ENCODE assay signal across 37 mouse cellular contexts in genomic region chr7:126816494-126816893, GRCm38 (mm10). TPM values are rescaled to one million over a fixed set of nuclear protein-coding genes. Genes with fewer than 3 reads are reported as not detected.
DNase-seq lines count a peak whose midpoint lies in the region; ATAC-seq and TF ChIP-seq lines count a peak whose summit lies in the region.
"Had no signal": no experiment of that assay in that cellular context is flagged by ENCODE, and none has a peak within 500 bp of the region (broad histone marks: within the 10 kb centered on the region; RNA-seq: fewer than 3 reads in every experiment).

No protein-coding gene starts in this region.

- 68% methylated on average over 8 of the region's 8 CpGs for WGBS in liver, postnatal 0 days (ENCODE audit: insufficient replicate concordance)
- WGBS in liver, embryonic 12.5 days (ENCODE audit: insufficient replicate concordance), result 73% methylated on average over 8 of the region's 8 CpGs
- WGBS in hindbrain, embryonic 10.5 days, result 88% methylated on average over 8 of the region's 8 CpGs

- no peaks in the 10 kb centered on the region for H3K9me3 ChIP-seq in liver, postnatal 0 days (ENCODE audit: low read length)
- no peaks in the 10 kb centered on the region for H3K9me3 ChIP-seq in liver, embryonic 12.5 days (replicated peaks)
- H3K9me3 ChIP-seq in hindbrain, embryonic 10.5 days, result no peaks in the 10 kb centered on the region
- H3K9me3 ChIP-seq: embryonic facial prominence, embryonic 12.5 days; hindbrain, embryonic 15.5 days had no signal

- ATAC-seq in liver, postnatal 0 days, result peak; percentile 36; the same call in 1 of the 2 replicates
- ATAC-seq in liver, embryonic 12.5 days, result no peak
- ATAC-seq: forebrain, embryonic 14.5 days; inflammation-experienced regulatory T-cells, adult 6 months; midbrain, embryonic 16.5 days had no signal

- no peak overlapping the region for H3K4me2 ChIP-seq in liver, postnatal 0 days (ENCODE audit: low read depth, low read length)
- H3K4me2 ChIP-seq in liver, embryonic 12.5 days, result no peak overlapping the region
- H3K4me2 ChIP-seq: embryonic facial prominence, embryonic 12.5 days; heart, embryonic 11.5 days; hindbrain, embryonic 15.5 days; midbrain, embryonic 11.5 days had no signal

- H3ac ChIP-seq in C2C12 (ENCODE audit: control insufficient read depth, insufficient read length, low read depth), result no peak overlapping the region

- H3K27ac ChIP-seq in liver, postnatal 0 days (ENCODE audit: low read depth), result no peak overlapping the region
- H3K27ac ChIP-seq in liver, embryonic 12.5 days, result no peak overlapping the region
- H3K27ac ChIP-seq in hindbrain, embryonic 10.5 days, result no peak overlapping the region
- H3K27ac ChIP-seq: embryonic facial prominence, embryonic 12.5 days; hindbrain, embryonic 15.5 days had no signal

- no peak for TF ChIP-seq CTCF in liver, postnatal 0 days (IDR thresholded peaks at IDR 0.05; ENCODE audit: low read depth)
- TF ChIP-seq CTCF in C2C12 (IDR thresholded peaks at IDR 0.05; ENCODE audit: control insufficient read depth, insufficient read depth, insufficient read length), result no peak

- no peaks in the 10 kb centered on the region for H3K36me3 ChIP-seq in liver, postnatal 0 days (replicated peaks; ENCODE audit: insufficient read depth, low read length)
- H3K36me3 ChIP-seq in liver, embryonic 12.5 days, result no peaks in the 10 kb centered on the region
- no peaks in the 10 kb centered on the region for H3K36me3 ChIP-seq in C2C12 (ENCODE audit: control insufficient read depth, insufficient read depth)
- no peaks in the 10 kb centered on the region for H3K36me3 ChIP-seq in hindbrain, embryonic 10.5 days
- H3K36me3 ChIP-seq: embryonic facial prominence, embryonic 12.5 days; hindbrain, embryonic 15.5 days had no signal

- H3K4me3 ChIP-seq in liver, postnatal 0 days (ENCODE audit: low read depth, low read length), result no peak overlapping the region
- no peak overlapping the region for H3K4me3 ChIP-seq in liver, embryonic 12.5 days
- H3K4me3 ChIP-seq in C2C12 (ENCODE audit: insufficient read depth, poor library complexity, severe bottlenecking), result no peak overlapping the region
- H3K4me3 ChIP-seq in hindbrain, embryonic 10.5 days, result no peak overlapping the region
- H3K4me3 ChIP-seq: embryonic facial prominence, embryonic 12.5 days; hindbrain, embryonic 15.5 days had no signal

- no peaks in the 10 kb centered on the region for H3K79me2 ChIP-seq in C2C12 (ENCODE audit: control insufficient read depth, insufficient read depth)

- no peaks in the 10 kb centered on the region for H3K4me1 ChIP-seq in liver, postnatal 0 days (ENCODE audit: insufficient read depth)
- H3K4me1 ChIP-seq in liver, embryonic 12.5 days, result no peaks in the 10 kb centered on the region
- H3K4me1 ChIP-seq in hindbrain, embryonic 10.5 days (replicated peaks), result peaks cover 16% of the 10 kb centered on the region
- H3K4me1 ChIP-seq: embryonic facial prominence, embryonic 12.5 days; hindbrain, embryonic 15.5 days had no signal

- H3K9ac ChIP-seq in liver, postnatal 0 days (replicated peaks), result no peak overlapping the region
- H3K9ac ChIP-seq in liver, embryonic 12.5 days, result no peak overlapping the region
- H3K9ac ChIP-seq: embryonic facial prominence, embryonic 12.5 days; hindbrain, embryonic 15.5 days had no signal

- peak; percentile 68 for DNase-seq in gastrocnemius, adult 18-20 months (ENCODE audit: low spot score)
- no peak for DNase-seq in gastrocnemius, postnatal 10 days
- no peak for DNase-seq in liver, postnatal 0 days
- peak; percentile 80 for DNase-seq in adipocyte (ENCODE audit: low spot score)
- DNase-seq in hindbrain, embryonic 10.5 days (ENCODE audit: low spot score), result no peak
- DNase-seq: cerebellum, adult 9-10 months; cerebellum, postnatal 36 days; embryo, embryonic 11 days; kidney, adult 11 months; kidney, postnatal 14 days; layer of hippocampus, adult 9-11 months; liver; right cerebral cortex, postnatal 25 days; thymus, adult 2 months; thymus, postnatal 36 days had no signal

- no peaks in the 10 kb centered on the region for H3K79me3 ChIP-seq in C2C12 (ENCODE audit: low read depth)

- no peaks in the 10 kb centered on the region for H3K27me3 ChIP-seq in liver, postnatal 0 days (ENCODE audit: insufficient read depth, low read length)
- peaks cover 19% of the 10 kb centered on the region; the same call in 1 of the 2 replicates for H3K27me3 ChIP-seq in liver, embryonic 12.5 days (replicated peaks)
- no peaks in the 10 kb centered on the region for H3K27me3 ChIP-seq in C2C12 (ENCODE audit: control insufficient read depth, insufficient read depth, insufficient read length)
- H3K27me3 ChIP-seq in hindbrain, embryonic 10.5 days (ENCODE audit: insufficient read depth, poor library complexity, severe bottlenecking), result peaks cover 7% of the 10 kb centered on the region; the same call in 1 of the 2 replicates
- H3K27me3 ChIP-seq: embryonic facial prominence, embryonic 12.5 days; hindbrain, embryonic 15.5 days had no signal

- TF ChIP-seq EP300 in liver, postnatal 0 days (IDR thresholded peaks at IDR 0.05; ENCODE audit: low read depth), result peak; percentile 69; the same call in 1 of the 2 replicates

TF ChIP-seq in C2C12, 6 proteins besides CTCF, POLR2A, EP300 and RAD21:
- TF ChIP-seq MAX (IDR thresholded peaks at IDR 0.05) (no peak), CEBPB (IDR thresholded peaks at IDR 0.05; ENCODE audit: low read depth) (peak; percentile 66)

RNA-seq across cellular contexts. Expression of gene 4930451I11Rik, which starts 14.9 kb away (rescaled TPM):
- not detected for total RNA-seq in gastrocnemius, adult 18-20 months (2021)
- total RNA-seq in gastrocnemius, postnatal 10 days (2021), result not detected
- not detected in 2 replicates for polyA plus RNA-seq in liver, postnatal 0 days (2015; fragmentation: Nextera tagmentation; extraction: Ambion mirVana)
- not detected in 2 replicates for polyA plus RNA-seq in liver, embryonic 12.5 days (2016; fragmentation: Nextera tagmentation; extraction: Ambion mirVana)
- polyA plus RNA-seq in C2C12 (2012; fragmentation: generic; extraction: Trizol), result not detected
- polyA plus RNA-seq in hindbrain, embryonic 10.5 days (2016; fragmentation: Nextera tagmentation; extraction: Ambion mirVana), result not detected in 2 replicates
- total RNA-seq: adrenal gland, postnatal 4 days; gastrocnemius, adult 8-10 months; granulocyte monocyte progenitor cell, adult 5-6 weeks; hematopoietic stem cell, adult 5-6 weeks; left cerebral cortex, postnatal 10 days; megakaryocyte, adult 5-6 weeks; neutrophil, adult 5-6 weeks had no signal
- polyA plus RNA-seq: embryonic facial prominence, embryonic 12.5 days; forebrain, embryonic 14.5 days; frontal cortex, adult 2 months; heart, embryonic 11.5 days; heart, embryonic 16.5 days; inflammation-experienced regulatory T-cells, adult 6 months; kidney, embryonic 14.5 days; limb, embryonic 11.5 days; midbrain, embryonic 11.5 days; midbrain, embryonic 16.5 days; neural tube, embryonic 11.5 days; spleen, adult 2 months; thymus, adult 2 months had no signal

RNA-seq across cellular contexts. Expression of gene Fam57b, which starts 19.0 kb away (rescaled TPM):
- total RNA-seq in gastrocnemius, adult 18-20 months (2021), result 10 to 100 TPM; 65.3 to 75.7 TPM
- 10 to 100 TPM; 10.3 to 10.5 TPM for total RNA-seq in gastrocnemius, postnatal 10 days (2021)
- 0.06 and 0.09 TPM in 2 replicates for polyA plus RNA-seq in liver, postnatal 0 days (2015; fragmentation: Nextera tagmentation; extraction: Ambion mirVana)
- polyA plus RNA-seq in liver, embryonic 12.5 days (2016; fragmentation: Nextera tagmentation; extraction: Ambion mirVana), result not detected in 2 replicates
- polyA plus RNA-seq in C2C12 (2012; fragmentation: generic; extraction: Trizol), result 0.08 TPM
- polyA plus RNA-seq in hindbrain, embryonic 10.5 days (2016; fragmentation: Nextera tagmentation; extraction: Ambion mirVana), result 4.7 and 12.7 TPM in 2 replicates
- total RNA-seq: granulocyte monocyte progenitor cell, adult 5-6 weeks; hematopoietic stem cell, adult 5-6 weeks; megakaryocyte, adult 5-6 weeks; neutrophil, adult 5-6 weeks had no signal
- polyA plus RNA-seq: inflammation-experienced regulatory T-cells, adult 6 months; limb, embryonic 11.5 days had no signal

RNA-seq across cellular contexts. Expression of gene Ppp4c, which starts 24.2 kb away (rescaled TPM):
- 10 to 100 TPM; 20.5 TPM for total RNA-seq in gastrocnemius, adult 18-20 months (2021)
- 10 to 100 TPM; 44.2 to 48.8 TPM for total RNA-seq in gastrocnemius, postnatal 10 days (2021)
- polyA plus RNA-seq in liver, postnatal 0 days (2015; fragmentation: Nextera tagmentation; extraction: Ambion mirVana), result 69.9 and 72.1 TPM in 2 replicates
- 191 and 205 TPM in 2 replicates for polyA plus RNA-seq in liver, embryonic 12.5 days (2016; fragmentation: Nextera tagmentation; extraction: Ambion mirVana)
- 189 TPM for polyA plus RNA-seq in C2C12 (2012; fragmentation: generic; extraction: Trizol)
- polyA plus RNA-seq in hindbrain, embryonic 10.5 days (2016; fragmentation: Nextera tagmentation; extraction: Ambion mirVana), result 391 and 411 TPM in 2 replicates

RNA-seq across cellular contexts. Expression of gene Doc2a, which starts 30.7 kb away (rescaled TPM):
- not detected for total RNA-seq in gastrocnemius, adult 18-20 months (2021)
- total RNA-seq in gastrocnemius, postnatal 10 days (2021), result under 1 TPM; 0.14 to 0.68 TPM
- not detected in 2 replicates for polyA plus RNA-seq in liver, postnatal 0 days (2015; fragmentation: Nextera tagmentation; extraction: Ambion mirVana)
- polyA plus RNA-seq in liver, embryonic 12.5 days (2016; fragmentation: Nextera tagmentation; extraction: Ambion mirVana), result 0.15 and 0.24 TPM in 2 replicates
- not detected for polyA plus RNA-seq in C2C12 (2012; fragmentation: generic; extraction: Trizol)
- polyA plus RNA-seq in hindbrain, embryonic 10.5 days (2016; fragmentation: Nextera tagmentation; extraction: Ambion mirVana), result 4.9 and 5.5 TPM in 2 replicates
- total RNA-seq: gastrocnemius, adult 8-10 months; hematopoietic stem cell, adult 5-6 weeks; megakaryocyte, adult 5-6 weeks; neutrophil, adult 5-6 weeks had no signal
- polyA plus RNA-seq: heart, embryonic 16.5 days; inflammation-experienced regulatory T-cells, adult 6 months; spleen, adult 2 months had no signal

RNA-seq across cellular contexts. Expression of gene Tbx6, which starts 35.2 kb away (rescaled TPM):
- under 1 TPM; 0.52 to 0.59 TPM for total RNA-seq in gastrocnemius, adult 18-20 months (2021)
- total RNA-seq in gastrocnemius, postnatal 10 days (2021), result under 1 TPM; 0.38 to 0.75 TPM
- 0.14 and 0.29 TPM in 2 replicates for polyA plus RNA-seq in liver, postnatal 0 days (2015; fragmentation: Nextera tagmentation; extraction: Ambion mirVana)
- 0.33 and 0.50 TPM in 2 replicates for polyA plus RNA-seq in liver, embryonic 12.5 days (2016; fragmentation: Nextera tagmentation; extraction: Ambion mirVana)
- polyA plus RNA-seq in C2C12 (2012; fragmentation: generic; extraction: Trizol), result 0.01 TPM
- polyA plus RNA-seq in hindbrain, embryonic 10.5 days (2016; fragmentation: Nextera tagmentation; extraction: Ambion mirVana), result 0.22 and 0.47 TPM in 2 replicates
- total RNA-seq: hematopoietic stem cell, adult 5-6 weeks had no signal

Comparison
In these comparisons a context has a peak if more than half of its experiments do, and no peak if none do; other contexts are left out.
1. DNase-seq: peak in gastrocnemius, adult 18-20 months (single experiment) and adipocyte (single experiment); none in gastrocnemius, postnatal 10 days (single experiment), liver, postnatal 0 days (single experiment) and hindbrain, embryonic 10.5 days (single experiment).